Mouse (Mus musculus): Measurements from ENCODE around the gene Syndig1l. TPM values are rescaled to one million over a fixed set of nuclear protein-coding genes. Genes with fewer than 3 reads are reported as not detected.

Gene Syndig1l
- polyA plus RNA-seq (2015; fragmentation: Nextera tagmentation; extraction: Ambion mirVana), result 2.9 and 3.6 TPM in 2 replicates

GRCm38 (mm10) chr12:84698319-84699081 lies at the start of gene Syndig1l:
Syndig1l (minus strand) TSS chr12:84698831.
- Histone ChIP-seq H3K27me3 (peaks cover 53% of the 10 kb centered on the region), H3K4me3 (replicated peaks) (peak within 1 kb of the TSS; percentile 63), H3K36me3 (no peaks in the 10 kb centered on the region), H3K27ac (no peak within 1 kb of the TSS), H3K9me3 (no peaks in the 10 kb centered on the region), H3K4me1 (replicated peaks) (peaks cover 19% of the 10 kb centered on the region), H3K9ac (replicated peaks) (peak within 1 kb of the TSS; percentile 75), H3K4me2 (replicated peaks) (peak within 1 kb of the TSS; percentile 87)
- under 1% methylated on average over 70 of the region's 79 CpGs for WGBS
- ATAC-seq, result peak; percentile 84

- Histone ChIP-seq H3K4me1 (replicated peaks) (peaks cover 22% of the 10 kb centered on the region), H3K36me3 (no peaks in the 10 kb centered on the region), H3K9ac (replicated peaks) (no peak overlapping the region), H3K27me3 (no peaks in the 10 kb centered on the region), H3K9me3 (no peaks in the 10 kb centered on the region), H3K4me2 (replicated peaks) (no peak overlapping the region), H3K4me3 (replicated peaks) (no peak overlapping the region), H3K27ac (no peak overlapping the region)
- 80% methylated on average over 3 of the region's 3 CpGs for WGBS
- ATAC-seq, result no peak
These were observed 49.5 kb upstream of the Syndig1l start for GRCm38 (mm10) chr12:84748134-84748533.

GRCm38 (mm10) chr12:84745700-84746099 lies 47.1 kb upstream of the Syndig1l start:
- 62% methylated on average over 4 of the region's 4 CpGs for WGBS
- H3K4me1 ChIP-seq (replicated peaks), result 0 out of 2 replicates have a peak, but pooled peaks cover 3% of the 10 kb centered on the region
- no peak overlapping the region for H3K4me2 ChIP-seq (replicated peaks)
- no peaks in the 10 kb centered on the region for H3K27me3 ChIP-seq
- H3K9me3 ChIP-seq, result no peaks in the 10 kb centered on the region
- ATAC-seq, result no peak
- H3K36me3 ChIP-seq, result no peaks in the 10 kb centered on the region
- no peak overlapping the region for H3K27ac ChIP-seq
- H3K4me3 ChIP-seq (replicated peaks), result no peak overlapping the region
- no peak overlapping the region for H3K9ac ChIP-seq (replicated peaks)

GRCm38 (mm10) chr12:84743496-84743895 lies 44.9 kb upstream of the Syndig1l start:
- Histone ChIP-seq H3K27me3 (no peaks in the 10 kb centered on the region), H3K27ac (no peak overlapping the region), H3K9me3 (no peaks in the 10 kb centered on the region), H3K4me2 (replicated peaks) (no peak overlapping the region), H3K36me3 (no peaks in the 10 kb centered on the region), H3K9ac (replicated peaks) (no peak overlapping the region), H3K4me3 (replicated peaks) (no peak overlapping the region), H3K4me1 (replicated peaks) (0 out of 2 replicates have a peak, but pooled peaks cover 3% of the 10 kb centered on the region)
- 88% methylated on average over 10 of the region's 10 CpGs for WGBS
- no peak for ATAC-seq

- Histone ChIP-seq H3K27ac (no peak overlapping the region), H3K9ac (replicated peaks) (no peak overlapping the region), H3K27me3 (no peaks in the 10 kb centered on the region), H3K36me3 (no peaks in the 10 kb centered on the region), H3K4me1 (replicated peaks) (0 out of 2 replicates have a peak, but pooled peaks cover 5% of the 10 kb centered on the region), H3K4me2 (replicated peaks) (no peak overlapping the region), H3K4me3 (replicated peaks) (no peak overlapping the region), H3K9me3 (no peaks in the 10 kb centered on the region)
- no peak for ATAC-seq
- 84% methylated on average over 13 of the region's 13 CpGs for WGBS
These were observed 34.7 kb upstream of the Syndig1l start for GRCm38 (mm10) chr12:84733366-84733765.

GRCm38 (mm10) chr12:84728421-84728820 lies 29.8 kb upstream of the Syndig1l start:
- Histone ChIP-seq H3K9me3 (no peaks in the 10 kb centered on the region), H3K27ac (no peak overlapping the region), H3K4me3 (replicated peaks) (no peak overlapping the region), H3K9ac (replicated peaks) (no peak overlapping the region), H3K27me3 (no peaks in the 10 kb centered on the region), H3K4me1 (replicated peaks) (no peaks in the 10 kb centered on the region), H3K4me2 (replicated peaks) (no peak overlapping the region), H3K36me3 (no peaks in the 10 kb centered on the region)
- no peak for ATAC-seq
- WGBS, result 96% methylated on average over 10 of the region's 10 CpGs

GRCm38 (mm10) chr12:84727434-84727833 lies 28.8 kb upstream of the Syndig1l start:
- 80% methylated on average over 5 of the region's 5 CpGs for whole genome bisulfite sequencing
- H3K9me3 ChIP-seq, result no peaks in the 10 kb centered on the region
- no peak for ATAC-seq
- H3K27ac ChIP-seq, result no peak overlapping the region
- no peaks in the 10 kb centered on the region for H3K36me3 ChIP-seq
- no peaks in the 10 kb centered on the region for H3K27me3 ChIP-seq
- no peak overlapping the region for H3K4me2 ChIP-seq (replicated peaks)
- H3K4me1 ChIP-seq (replicated peaks), result no peaks in the 10 kb centered on the region
- H3K9ac ChIP-seq (replicated peaks), result no peak overlapping the region
- no peak overlapping the region for H3K4me3 ChIP-seq (replicated peaks)

- no peak overlapping the region for H3K4me2 ChIP-seq (replicated peaks)
- no peak for ATAC-seq
- H3K9me3 ChIP-seq, result no peaks in the 10 kb centered on the region
- H3K9ac ChIP-seq (replicated peaks), result no peak overlapping the region
- H3K27me3 ChIP-seq, result no peaks in the 10 kb centered on the region
- no peaks in the 10 kb centered on the region for H3K4me1 ChIP-seq (replicated peaks)
- H3K4me3 ChIP-seq (replicated peaks), result no peak overlapping the region
- no peaks in the 10 kb centered on the region for H3K36me3 ChIP-seq
- 70% methylated on average over 4 of the region's 4 CpGs for WGBS
- no peak overlapping the region for H3K27ac ChIP-seq
These were observed 28.4 kb upstream of the Syndig1l start for GRCm38 (mm10) chr12:84726986-84727385.

GRCm38 (mm10) chr12:84726391-84726790 lies 27.8 kb upstream of the Syndig1l start:
- Histone ChIP-seq H3K9me3 (no peaks in the 10 kb centered on the region), H3K4me2 (replicated peaks) (no peak overlapping the region), H3K4me3 (replicated peaks) (no peak overlapping the region), H3K27ac (no peak overlapping the region), H3K36me3 (no peaks in the 10 kb centered on the region), H3K4me1 (replicated peaks) (no peaks in the 10 kb centered on the region), H3K9ac (replicated peaks) (no peak overlapping the region), H3K27me3 (no peaks in the 10 kb centered on the region)
- WGBS, result 94% methylated on average over 4 of the region's 4 CpGs
- no peak for ATAC-seq

GRCm38 (mm10) chr12:84718462-84719244 lies 20.0 kb upstream of the Syndig1l start:
- ATAC-seq, result no peak
- H3K4me3 ChIP-seq (replicated peaks), result no peak overlapping the region
- 87% methylated on average over 9 of the region's 9 CpGs for WGBS
- H3K36me3 ChIP-seq, result no peaks in the 10 kb centered on the region
- no peak overlapping the region for H3K9ac ChIP-seq (replicated peaks)
- no peaks in the 10 kb centered on the region for H3K4me1 ChIP-seq (replicated peaks)
- no peak overlapping the region for H3K27ac ChIP-seq
- no peak overlapping the region for H3K4me2 ChIP-seq (replicated peaks)
- no peaks in the 10 kb centered on the region for H3K9me3 ChIP-seq
- H3K27me3 ChIP-seq, result no peaks in the 10 kb centered on the region

- no peaks in the 10 kb centered on the region for H3K9me3 ChIP-seq
- no peak overlapping the region for H3K9ac ChIP-seq (replicated peaks)
- no peak overlapping the region for H3K27ac ChIP-seq
- H3K27me3 ChIP-seq, result no peaks in the 10 kb centered on the region
- H3K4me3 ChIP-seq (replicated peaks), result no peak overlapping the region
- H3K4me2 ChIP-seq (replicated peaks), result no peak overlapping the region
- 84% methylated on average over 6 of the region's 6 CpGs for WGBS
- H3K36me3 ChIP-seq, result no peaks in the 10 kb centered on the region
- ATAC-seq, result no peak
- H3K4me1 ChIP-seq (replicated peaks), result no peaks in the 10 kb centered on the region
These were observed 15.9 kb upstream of the Syndig1l start for GRCm38 (mm10) chr12:84714578-84714977.

GRCm38 (mm10) chr12:84709842-84710439 lies 11.3 kb upstream of the Syndig1l start:
- ATAC-seq, result no peak
- H3K9me3 ChIP-seq, result no peaks in the 10 kb centered on the region
- 38% methylated on average over 14 of the region's 14 CpGs for WGBS
- peaks cover 9% of the 10 kb centered on the region; the same call in 1 of the 2 replicates for H3K4me1 ChIP-seq (replicated peaks)
- H3K36me3 ChIP-seq, result no peaks in the 10 kb centered on the region
- no peak overlapping the region for H3K9ac ChIP-seq (replicated peaks)
- H3K4me2 ChIP-seq (replicated peaks), result no peak overlapping the region
- no peaks in the 10 kb centered on the region for H3K27me3 ChIP-seq
- H3K4me3 ChIP-seq (replicated peaks), result no peak overlapping the region
- no peak overlapping the region for H3K27ac ChIP-seq
